Mouse (Mus musculus) limb, embryonic 14.5 days (tissue): ENCODE measurements around the gene Slc39a11. TPM values are rescaled to one million over a fixed set of nuclear protein-coding genes. Genes with fewer than 3 reads are reported as not detected.

ENCODE experiments used
- ATAC-seq: fragments of 200-750 bp; cut with Nextera tagmentation; 2 replicates; pipeline ENCODE4 v1.8.0; 2017; ENCODE audit warnings: low read depth, moderate number of reproducible peaks, moderate TSS enrichment; ENCODE audit not compliant: low FRiP score
- DNase-seq: peaks from one replicate; pipeline ENCODE4 v3.0.0-alpha.2; 2015; ENCODE audit warnings: low spot score
- H3K27ac ChIP-seq: fragments of 300-500 bp; sonication (generic); replicated peaks from 2 replicates; pipeline ENCODE4 v1.5.1; 2014; ENCODE audit warnings: low read depth, mild to moderate bottlenecking, low read length, moderate library complexity, mixed read lengths
- H3K27me3 ChIP-seq: fragments of 300-500 bp; sonication (generic); 2 replicates; pipeline ENCODE4 v1.6.1; 2014; ENCODE audit warnings: low read length, mixed read lengths; ENCODE audit not compliant: control insufficient read depth, insufficient read depth
- H3K36me3 ChIP-seq: fragments of 300-500 bp; sonication (generic); 2 replicates; pipeline ENCODE4 v1.6.1; 2014; ENCODE audit warnings: mild to moderate bottlenecking, low read length, moderate library complexity, mixed read lengths; ENCODE audit not compliant: control insufficient read depth, insufficient read depth
- H3K4me1 ChIP-seq: fragments of 300-500 bp; sonication (generic); 2 replicates; pipeline ENCODE4 v1.6.1; 2014; ENCODE audit warnings: antibody characterized with exemption, low read length, mixed read lengths; ENCODE audit not compliant: control insufficient read depth, insufficient read depth
- H3K4me2 ChIP-seq: fragments of 300-500 bp; sonication (generic); replicated peaks from 2 replicates; pipeline ENCODE4 v1.6.1; 2014; ENCODE audit warnings: low read depth, mild to moderate bottlenecking, low read length, moderate library complexity; ENCODE audit not compliant: severe bottlenecking
- H3K4me3 ChIP-seq: fragments of 300-500 bp; sonication (generic); replicated peaks from 2 replicates; pipeline ENCODE4 v1.5.1; 2014; ENCODE audit warnings: low read length
- H3K9ac ChIP-seq: fragments of 300-500 bp; sonication (generic); 2 replicates; pipeline ENCODE4 v1.6.1; 2014; ENCODE audit warnings: mild to moderate bottlenecking, low read depth, low read length, moderate library complexity; ENCODE audit not compliant: severe bottlenecking
- H3K9me3 ChIP-seq: fragments of 300-500 bp; sonication (generic); 2 replicates; pipeline ENCODE4 v1.6.1; 2016; ENCODE audit warnings: low read length; ENCODE audit not compliant: control insufficient read depth
- POLR2A ChIP-seq: fragments of 200-500 bp; IDR thresholded peaks from 2 replicates; pipeline ENCODE4 v1.8.0; 2012; ENCODE audit warnings: inconsistent platforms, mild to moderate bottlenecking, moderate library complexity, borderline replicate concordance; ENCODE audit not compliant: insufficient read depth, insufficient read length; ENCODE audit errors: extremely low read depth
- WGBS: fragments of 180-500 bp; shearing (Covaris S2); extraction: QIAGEN DNeasy Blood & Tissue Kit; methylation state at CpG from one replicate; pipeline ENCODE4 v1.1.7; 2014; 5-methylcytosine and 5-hydroxymethylcytosine counted together
- polyA plus RNA-seq, 2 experiments: library from polyadenylated mRNA; depleted of rRNA in 1 of 2; stranded (reverse) in 1 of 2; unstranded in 1 of 2; fragments of >200 nt; fragmentation: Nextera tagmentation in 1 of 2; extraction: Ambion mirVana in 1 of 2; gene quantifications; 2 replicates each; pipeline versions ENCODE4 v1.2.1 to v1.2.3; 2012 to 2014

The Slc39a11 gene
- polyA plus RNA-seq, 2 experiments: 17.2 to 24.5 TPM

- ATAC-seq: no peak
- Histone ChIP-seq H3K9ac (no peak overlapping the region), H3K9me3 (no peaks in the 10 kb centered on the region), H3K4me1 (peaks cover 6% of the 10 kb centered on the region; the same call in 1 of the 2 replicates), H3K4me3 (no peak overlapping the region), H3K36me3 (no peaks in the 10 kb centered on the region), H3K27ac (no peak overlapping the region), H3K4me2 (no peak overlapping the region), H3K27me3 (no peaks in the 10 kb centered on the region)
- WGBS: 82% methylated on average over 20 of the region's 20 CpGs
- no peak for TF ChIP-seq POLR2A
- DNase-seq: no peak
Observed at GRCm38 (mm10) chr11:113521469-113522190, 128.2 kb downstream of the Slc39a11 start.

- DNase-seq: no peak
- Histone ChIP-seq H3K9ac (no peak overlapping the region), H3K27ac (no peak overlapping the region), H3K4me1 (peaks cover 6% of the 10 kb centered on the region; the same call in 1 of the 2 replicates), H3K9me3 (no peaks in the 10 kb centered on the region), H3K36me3 (no peaks in the 10 kb centered on the region), H3K4me3 (no peak overlapping the region), H3K27me3 (no peaks in the 10 kb centered on the region), H3K4me2 (no peak overlapping the region)
- no peak for ATAC-seq
- 77% methylated on average over 17 of the region's 17 CpGs for WGBS
- TF ChIP-seq POLR2A: no peak
Observed at GRCm38 (mm10) chr11:113520851-113521461, 128.9 kb downstream of the Slc39a11 start.

- Histone ChIP-seq H3K4me2 (no peak overlapping the region), H3K36me3 (no peaks in the 10 kb centered on the region), H3K27ac (no peak overlapping the region), H3K27me3 (no peaks in the 10 kb centered on the region), H3K4me1 (peaks cover 6% of the 10 kb centered on the region; the same call in 1 of the 2 replicates), H3K9ac (no peak overlapping the region), H3K9me3 (no peaks in the 10 kb centered on the region), H3K4me3 (no peak overlapping the region)
- DNase-seq: no peak
- no peak for TF ChIP-seq POLR2A
- WGBS: 80% methylated on average over 8 of the region's 8 CpGs
- ATAC-seq: no peak
Observed at GRCm38 (mm10) chr11:113520373-113520772, 129.5 kb downstream of the Slc39a11 start.

GRCm38 (mm10) chr11:113519973-113520372 lies 129.9 kb downstream of the Slc39a11 start:
- ATAC-seq (no peak), DNase-seq (no peak)
- Histone ChIP-seq H3K4me1 (peaks cover 6% of the 10 kb centered on the region; the same call in 1 of the 2 replicates), H3K27me3 (no peaks in the 10 kb centered on the region), H3K4me2 (no peak overlapping the region), H3K36me3 (no peaks in the 10 kb centered on the region), H3K27ac (no peak overlapping the region), H3K9ac (no peak overlapping the region), H3K4me3 (no peak overlapping the region), H3K9me3 (no peaks in the 10 kb centered on the region)
- TF ChIP-seq POLR2A: no peak
- WGBS: 83% methylated on average over 7 of the region's 7 CpGs

GRCm38 (mm10) chr11:113518176-113518575 lies 131.7 kb downstream of the Slc39a11 start:
- TF ChIP-seq POLR2A: no peak
- no peak overlapping the region for H3K9ac ChIP-seq
- no peaks in the 10 kb centered on the region for H3K36me3 ChIP-seq
- 71% methylated on average over 7 of the region's 7 CpGs for WGBS
- no peak overlapping the region for H3K4me2 ChIP-seq
- no peak for ATAC-seq
- peaks cover 6% of the 10 kb centered on the region; the same call in 1 of the 2 replicates for H3K4me1 ChIP-seq
- H3K27ac ChIP-seq: no peak overlapping the region
- no peak overlapping the region for H3K4me3 ChIP-seq
- no peaks in the 10 kb centered on the region for H3K9me3 ChIP-seq
- H3K27me3 ChIP-seq: no peaks in the 10 kb centered on the region
- no peak for DNase-seq
